Mouse (Mus musculus): Measurements from ENCODE around the gene Pigs.

Pigs gene

GRCm38 (mm10) chr11:78337040-78337439 is 8.8 kb downstream of the Pigs start:
- no peak for DNase-seq (ENCODE audit: low spot score)

GRCm38 (mm10) chr11:78341702-78342101 is 13.5 kb downstream of the Pigs start:
- no peak for DNase-seq (ENCODE audit: low spot score)

- peak; percentile 82 for DNase-seq (ENCODE audit: low spot score)
Measured at GRCm38 (mm10) chr11:78343381-78344327, 15.4 kb downstream of the Pigs start, which contains the start of gene Unc119. Unc119 (plus strand) TSS chr11:78343482.

- DNase-seq (ENCODE audit: low spot score): no peak
Measured at GRCm38 (mm10) chr11:78344328-78344889, 16.2 kb downstream of the Pigs start.

- DNase-seq (ENCODE audit: low spot score): peak; percentile 68
Measured at GRCm38 (mm10) chr11:78344890-78345715, 16.9 kb downstream of the Pigs start.

GRCm38 (mm10) chr11:78345801-78346200 is 17.6 kb downstream of the Pigs start:
- DNase-seq (ENCODE audit: low spot score): no peak

- DNase-seq (ENCODE audit: low spot score): no peak
Measured at GRCm38 (mm10) chr11:78346326-78347069, 18.3 kb downstream of the Pigs start.

GRCm38 (mm10) chr11:78347070-78347754 is 19.0 kb downstream of the Pigs start:
- DNase-seq (ENCODE audit: low spot score): peak; percentile 80

- DNase-seq (ENCODE audit: low spot score): no peak
Measured at GRCm38 (mm10) chr11:78347908-78348307, 19.7 kb downstream of the Pigs start.

- DNase-seq (ENCODE audit: low spot score): no peak
Measured at GRCm38 (mm10) chr11:78348474-78348873, 20.3 kb downstream of the Pigs start.

- no peak for DNase-seq (ENCODE audit: low spot score)
Measured at GRCm38 (mm10) chr11:78349441-78350358, 21.5 kb downstream of the Pigs start.

- DNase-seq (ENCODE audit: low spot score): no peak
Measured at GRCm38 (mm10) chr11:78353081-78353480, 24.9 kb downstream of the Pigs start.

GRCm38 (mm10) chr11:78354905-78355304 is 26.7 kb downstream of the Pigs start:
- no peak for DNase-seq (ENCODE audit: low spot score)

GRCm38 (mm10) chr11:78355471-78356238 is 27.4 kb downstream of the Pigs start:
- peak; percentile 72 for DNase-seq (ENCODE audit: low spot score)

- DNase-seq (ENCODE audit: low spot score): no peak
Measured at GRCm38 (mm10) chr11:78358330-78359007, 30.3 kb downstream of the Pigs start.

- DNase-seq (ENCODE audit: low spot score): peak; percentile 84
Measured at GRCm38 (mm10) chr11:78360125-78360788, 32.0 kb downstream of the Pigs start.

- DNase-seq (ENCODE audit: low spot score): no peak
Measured at GRCm38 (mm10) chr11:78360789-78361131, 32.5 kb downstream of the Pigs start.
